Mouse (Mus musculus): ENCODE data around the gene Sorl1.

DNA sequence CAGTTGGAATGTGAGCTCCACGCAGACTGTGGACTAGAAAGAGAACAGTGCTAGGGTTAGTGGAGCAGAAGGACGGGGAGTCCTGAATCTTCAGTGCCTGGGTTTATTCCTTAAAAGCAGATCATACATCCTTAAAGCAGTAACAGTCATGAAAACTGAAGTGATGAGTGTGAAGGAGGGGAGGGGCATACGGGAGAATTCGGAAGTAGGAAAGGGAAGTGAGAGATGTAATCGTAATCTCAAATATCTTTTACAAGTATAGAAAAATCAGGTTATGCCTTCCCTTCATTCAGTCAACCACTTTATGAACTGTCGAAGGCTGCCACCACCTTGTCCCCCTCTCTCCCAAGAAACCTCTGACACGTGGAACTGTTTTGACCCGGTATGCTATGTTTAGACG lies 165.8 kb downstream of the Sorl1 start:
- TF ChIP-seq POLR2A (IDR thresholded peaks at IDR 0.05; ENCODE audit: extremely low read depth, insufficient read depth, low read length): no peak
- no peak for TF ChIP-seq CTCF (IDR thresholded peaks at IDR 0.05; ENCODE audit: extremely low read depth, insufficient read depth, low read length)
